Mouse (Mus musculus) megakaryocyte, embryonic 14.5 days (primary cell): ENCODE measurements at regions not wholly inside any gene's neighbourhood (a gene's known extent, or its start where the extent isn't known, plus 50 kb on each side); places are given as distances from the start of the nearest gene placed in this dataset.

Source experiments
- FLI1 ChIP-seq: IDR thresholded peaks from 2 replicates; pipeline ENCODE4 v1.6.1; 2012; ENCODE audit warnings: low read length, inconsistent platforms, mixed read lengths
- GATA1 ChIP-seq: IDR thresholded peaks from 3 replicates; pipeline ENCODE4 v1.6.1; 2012; ENCODE audit warnings: mixed read lengths, low read length, inconsistent platforms, borderline replicate concordance

- TF ChIP-seq GATA1 (no peak), FLI1 (no peak)
Measured at GRCm38 (mm10) chr13:37559056-37559455, 214.0 kb downstream of the Ly86 start.
